Mouse (Mus musculus): ENCODE results near the gene Tbc1d8.

DNA sequence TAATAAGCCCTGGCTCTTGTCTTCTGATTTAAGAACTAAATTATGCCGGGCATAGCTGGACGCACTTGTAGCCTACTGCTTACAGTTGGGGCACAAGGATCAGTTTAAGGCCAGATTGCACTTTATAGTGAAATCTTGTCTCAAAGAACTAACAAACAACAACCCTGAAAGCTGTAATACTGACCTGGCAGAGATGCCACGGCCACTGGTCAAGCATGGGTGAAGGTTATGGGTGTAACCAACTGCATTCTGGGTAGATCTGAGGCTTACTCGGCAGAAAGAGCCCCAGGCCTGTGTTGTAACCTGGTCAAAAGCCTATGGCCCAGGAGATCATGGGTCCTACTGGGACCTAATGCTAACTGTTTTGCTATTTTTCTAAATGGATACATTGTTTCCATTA is 26.4 kb downstream of the Tbc1d8 start:
- no peak for TF ChIP-seq CTCF (IDR thresholded peaks at IDR 0.05; ENCODE audit: low read depth)
- TF ChIP-seq EP300 (optimal IDR thresholded peaks at IDR 0.05) = no peak
